Mouse (Mus musculus): ENCODE data around the gene Wnt6. TPM values are rescaled to one million over a fixed set of nuclear protein-coding genes. Genes with fewer than 3 reads are reported as not detected.
A peak's percentile ranks its signal among the peaks of the same experiment; 100 is the strongest.

Wnt6 gene
- polyA plus RNA-seq, 1 experiment from 2014 or later, result 7.0 TPM

GRCm38 (mm10) chr1:74794487-74795144 lies 22.9 kb downstream of the Wnt6 start:
- DNase-seq (ENCODE audit: low spot score), result peak; percentile 77
- Histone ChIP-seq H3K9me3 (ENCODE audit: control insufficient read depth, low read length) (no peaks in the 10 kb centered on the region), H3K4me2 (ENCODE audit: low read depth, low read length, severe bottlenecking) (peak overlapping the region; percentile 38), H3K27ac (ENCODE audit: low read depth, low read length) (no peak overlapping the region), H3K4me3 (ENCODE audit: low read depth, low read length) (peak overlapping the region; percentile 24), H3K36me3 (ENCODE audit: control insufficient read depth, insufficient read depth, low read length) (no peaks in the 10 kb centered on the region), H3K4me1 (replicated peaks; ENCODE audit: control insufficient read depth, insufficient read depth, low read length) (peaks cover 18% of the 10 kb centered on the region; the same call in 1 of the 2 replicates), H3K9ac (ENCODE audit: low read length) (no peak overlapping the region; the same call in 1 of the 2 replicates), H3K27me3 (ENCODE audit: control insufficient read depth, insufficient read depth, low read length) (peaks cover 91% of the 10 kb centered on the region)
- 1% methylated on average over 35 of the region's 38 CpGs for WGBS
- ATAC-seq (replicated peaks; ENCODE audit: low FRiP score), result 0 out of 2 replicates have a peak, but pooled peaks have one; percentile 28

DNA sequence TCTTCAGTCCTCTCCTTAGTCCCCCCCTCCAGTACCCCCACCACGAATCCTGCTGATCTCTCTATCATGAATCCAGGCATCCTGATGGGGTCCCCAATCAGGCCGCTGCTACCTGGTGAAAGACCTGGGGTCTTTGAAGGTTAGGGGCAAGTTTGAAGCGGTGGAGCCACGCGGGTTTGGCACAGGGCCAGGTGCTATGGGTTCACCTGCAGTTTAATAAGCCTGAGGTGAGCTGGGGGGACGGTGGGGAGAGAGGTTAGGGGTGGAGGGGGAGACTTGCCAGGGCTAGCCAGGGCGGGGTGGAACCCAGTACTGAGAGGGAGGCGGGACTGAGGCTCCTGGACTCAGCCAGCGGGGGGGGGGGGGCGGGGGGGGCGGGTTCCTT lies 23.4 kb downstream of the Wnt6 start:
- Histone ChIP-seq H3K4me1 (replicated peaks; ENCODE audit: control insufficient read depth, insufficient read depth, low read length) (peaks cover 18% of the 10 kb centered on the region; the same call in 1 of the 2 replicates), H3K27me3 (ENCODE audit: control insufficient read depth, insufficient read depth, low read length) (peaks cover 91% of the 10 kb centered on the region), H3K36me3 (ENCODE audit: control insufficient read depth, insufficient read depth, low read length) (no peaks in the 10 kb centered on the region), H3K9ac (ENCODE audit: low read length) (no peak overlapping the region), H3K27ac (ENCODE audit: low read depth, low read length) (no peak overlapping the region), H3K4me2 (ENCODE audit: low read depth, low read length, severe bottlenecking) (peak overlapping the region; percentile 38; the same call in 1 of the 2 replicates), H3K4me3 (ENCODE audit: low read depth, low read length) (0 out of 2 replicates have a peak overlapping the region, but pooled peaks have one; percentile 24), H3K9me3 (ENCODE audit: control insufficient read depth, low read length) (no peaks in the 10 kb centered on the region)
- 0% methylated on average over 8 of the region's 11 CpGs for WGBS
- ATAC-seq (replicated peaks; ENCODE audit: low FRiP score), result no peak
- no peak for DNase-seq (ENCODE audit: low spot score)

DNA sequence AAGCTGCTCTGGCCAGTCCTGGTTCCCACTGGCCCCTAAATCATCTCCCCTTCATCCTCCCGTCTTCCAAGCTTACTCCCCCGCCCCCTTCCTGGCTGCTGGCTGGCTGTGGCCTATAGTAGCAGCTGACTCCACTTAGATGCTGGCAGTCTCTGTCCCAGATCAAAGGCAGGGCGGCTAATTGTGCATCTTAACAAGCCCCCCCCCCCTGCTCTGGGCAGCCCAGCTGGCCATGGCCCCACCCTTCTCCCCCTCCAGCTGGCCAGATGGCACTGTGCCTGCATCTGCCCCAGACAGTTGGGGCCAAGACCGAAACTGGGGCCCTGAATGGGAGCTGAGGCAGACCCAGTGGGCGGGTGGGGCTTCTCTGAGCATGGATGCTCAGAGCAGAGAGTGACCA lies 25.8 kb downstream of the Wnt6 start:
- Histone ChIP-seq H3K4me2 (ENCODE audit: low read depth, low read length, severe bottlenecking) (no peak overlapping the region), H3K4me3 (ENCODE audit: low read depth, low read length) (no peak overlapping the region), H3K9ac (ENCODE audit: low read length) (no peak overlapping the region), H3K27ac (ENCODE audit: low read depth, low read length) (no peak overlapping the region), H3K4me1 (replicated peaks; ENCODE audit: control insufficient read depth, insufficient read depth, low read length) (peaks cover 18% of the 10 kb centered on the region), H3K36me3 (ENCODE audit: control insufficient read depth, insufficient read depth, low read length) (no peaks in the 10 kb centered on the region), H3K27me3 (ENCODE audit: control insufficient read depth, insufficient read depth, low read length) (peaks cover 89% of the 10 kb centered on the region), H3K9me3 (ENCODE audit: control insufficient read depth, low read length) (no peaks in the 10 kb centered on the region)
- ATAC-seq (replicated peaks; ENCODE audit: low FRiP score), result peak; percentile 75
- DNase-seq (ENCODE audit: low spot score), result peak; percentile 68
- 9% methylated on average over 5 of the region's 5 CpGs for WGBS

DNA sequence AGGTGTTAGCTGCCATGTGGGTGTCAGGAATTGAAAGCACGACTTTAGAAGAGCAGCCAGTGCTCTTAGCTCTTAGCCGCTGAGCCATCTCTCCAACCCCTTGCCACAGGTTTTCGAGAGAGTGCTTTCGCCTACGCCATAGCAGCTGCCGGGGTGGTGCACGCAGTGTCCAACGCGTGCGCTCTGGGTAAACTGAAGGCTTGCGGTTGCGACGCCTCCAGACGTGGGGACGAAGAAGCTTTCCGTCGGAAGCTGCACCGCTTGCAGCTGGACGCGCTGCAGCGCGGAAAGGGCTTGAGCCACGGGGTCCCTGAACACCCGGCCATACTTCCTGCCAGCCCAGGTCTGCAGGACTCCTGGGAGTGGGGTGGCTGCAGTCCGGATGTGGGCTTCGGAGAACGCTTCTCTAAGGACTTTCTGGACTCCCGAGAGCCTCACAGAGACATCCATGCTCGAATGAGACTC lies 28.8 kb downstream of the Wnt6 start:
- under 1% methylated on average over 29 of the region's 29 CpGs for WGBS

DNA sequence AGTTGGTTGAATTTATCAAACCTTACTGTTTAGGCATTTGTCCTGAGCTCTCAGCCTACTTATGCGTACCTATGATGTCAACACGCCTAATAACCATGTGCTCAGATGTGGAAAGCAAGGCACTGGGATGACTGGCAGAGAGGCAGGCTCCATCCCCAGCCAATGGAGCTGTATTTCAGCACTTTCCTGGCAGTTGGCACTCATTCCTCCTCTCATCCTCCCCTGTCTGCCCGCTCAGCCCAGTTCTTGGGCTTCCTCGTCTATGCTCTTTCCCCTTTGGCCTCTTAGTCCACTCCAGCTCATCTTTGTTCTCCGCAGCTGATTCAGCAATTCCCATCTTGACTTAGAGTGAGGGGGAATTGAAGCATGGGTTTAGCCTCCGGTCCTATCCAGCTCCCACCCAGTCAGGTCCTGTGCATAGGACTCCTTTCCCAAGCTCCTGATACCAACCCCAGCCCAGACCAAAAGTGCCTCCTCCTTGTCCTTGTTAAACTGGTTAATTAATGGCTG lies 30.0 kb downstream of the Wnt6 start:
- DNase-seq (ENCODE audit: low spot score), result no peak
- H3K9ac ChIP-seq (ENCODE audit: low read length), result no peak overlapping the region
- no peaks in the 10 kb centered on the region for H3K36me3 ChIP-seq (ENCODE audit: control insufficient read depth, insufficient read depth, low read length)
- no peak overlapping the region for H3K27ac ChIP-seq (ENCODE audit: low read depth, low read length)
- ATAC-seq (replicated peaks; ENCODE audit: low FRiP score), result no peak
- H3K4me2 ChIP-seq (ENCODE audit: low read depth, low read length, severe bottlenecking), result no peak overlapping the region
- H3K27me3 ChIP-seq (ENCODE audit: control insufficient read depth, insufficient read depth, low read length), result peaks cover 89% of the 10 kb centered on the region
- H3K4me1 ChIP-seq (replicated peaks; ENCODE audit: control insufficient read depth, insufficient read depth, low read length), result peaks cover 22% of the 10 kb centered on the region
- 11% methylated on average over 6 of the region's 6 CpGs for WGBS
- no peak overlapping the region for H3K4me3 ChIP-seq (ENCODE audit: low read depth, low read length)
- no peaks in the 10 kb centered on the region for H3K9me3 ChIP-seq (ENCODE audit: control insufficient read depth, low read length)

More for the DNA sequence above, 28.8 kb downstream of the Wnt6 start:
- no peak for ATAC-seq (replicated peaks; ENCODE audit: low FRiP score)
- Histone ChIP-seq H3K9me3 (ENCODE audit: control insufficient read depth, low read length) (no peaks in the 10 kb centered on the region), H3K4me3 (ENCODE audit: low read depth, low read length) (no peak overlapping the region; the same call in 1 of the 2 replicates), H3K4me2 (ENCODE audit: low read depth, low read length, severe bottlenecking) (peak overlapping the region; percentile 26; the same call in 1 of the 2 replicates), H3K9ac (ENCODE audit: low read length) (no peak overlapping the region), H3K4me1 (replicated peaks; ENCODE audit: control insufficient read depth, insufficient read depth, low read length) (peaks cover 15% of the 10 kb centered on the region), H3K36me3 (ENCODE audit: control insufficient read depth, insufficient read depth, low read length) (no peaks in the 10 kb centered on the region), H3K27ac (ENCODE audit: low read depth, low read length) (no peak overlapping the region), H3K27me3 (ENCODE audit: control insufficient read depth, insufficient read depth, low read length) (peaks cover 89% of the 10 kb centered on the region)
- DNase-seq (ENCODE audit: low spot score), result no peak

- Histone ChIP-seq H3K4me3 (ENCODE audit: low read depth, low read length) (peak overlapping the region; percentile 36), H3K27me3 (ENCODE audit: control insufficient read depth, insufficient read depth, low read length) (peaks cover 95% of the 10 kb centered on the region), H3K9ac (ENCODE audit: low read length) (peak overlapping the region; percentile 41), H3K36me3 (ENCODE audit: control insufficient read depth, insufficient read depth, low read length) (no peaks in the 10 kb centered on the region), H3K4me1 (replicated peaks; ENCODE audit: control insufficient read depth, insufficient read depth, low read length) (peaks cover 35% of the 10 kb centered on the region), H3K27ac (ENCODE audit: low read depth, low read length) (no peak overlapping the region), H3K4me2 (ENCODE audit: low read depth, low read length, severe bottlenecking) (peak overlapping the region; percentile 74), H3K9me3 (ENCODE audit: control insufficient read depth, low read length) (no peaks in the 10 kb centered on the region)
- DNase-seq (ENCODE audit: low spot score) (peak; percentile 83), ATAC-seq (replicated peaks; ENCODE audit: low FRiP score) (peak; percentile 53)
- WGBS, result under 1% methylated on average over 57 of the region's 57 CpGs
Measured at GRCm38 (mm10) chr1:74802795-74803656, 31.3 kb downstream of the Wnt6 start.

- DNase-seq (ENCODE audit: low spot score), result no peak
- H3K4me2 ChIP-seq (ENCODE audit: low read depth, low read length, severe bottlenecking), result no peak overlapping the region
- H3K4me1 ChIP-seq (replicated peaks; ENCODE audit: control insufficient read depth, insufficient read depth, low read length), result peaks cover 36% of the 10 kb centered on the region
- H3K9ac ChIP-seq (ENCODE audit: low read length), result no peak overlapping the region
- no peak overlapping the region for H3K27ac ChIP-seq (ENCODE audit: low read depth, low read length)
- 3% methylated on average over 10 of the region's 10 CpGs for WGBS
- H3K9me3 ChIP-seq (ENCODE audit: control insufficient read depth, low read length), result no peaks in the 10 kb centered on the region
- H3K4me3 ChIP-seq (ENCODE audit: low read depth, low read length), result no peak overlapping the region
- ATAC-seq (replicated peaks; ENCODE audit: low FRiP score), result no peak
- no peaks in the 10 kb centered on the region for H3K36me3 ChIP-seq (ENCODE audit: control insufficient read depth, insufficient read depth, low read length)
- peaks cover 90% of the 10 kb centered on the region for H3K27me3 ChIP-seq (ENCODE audit: control insufficient read depth, insufficient read depth, low read length)
Measured at GRCm38 (mm10) chr1:74804211-74804870, 32.6 kb downstream of the Wnt6 start.

DNA sequence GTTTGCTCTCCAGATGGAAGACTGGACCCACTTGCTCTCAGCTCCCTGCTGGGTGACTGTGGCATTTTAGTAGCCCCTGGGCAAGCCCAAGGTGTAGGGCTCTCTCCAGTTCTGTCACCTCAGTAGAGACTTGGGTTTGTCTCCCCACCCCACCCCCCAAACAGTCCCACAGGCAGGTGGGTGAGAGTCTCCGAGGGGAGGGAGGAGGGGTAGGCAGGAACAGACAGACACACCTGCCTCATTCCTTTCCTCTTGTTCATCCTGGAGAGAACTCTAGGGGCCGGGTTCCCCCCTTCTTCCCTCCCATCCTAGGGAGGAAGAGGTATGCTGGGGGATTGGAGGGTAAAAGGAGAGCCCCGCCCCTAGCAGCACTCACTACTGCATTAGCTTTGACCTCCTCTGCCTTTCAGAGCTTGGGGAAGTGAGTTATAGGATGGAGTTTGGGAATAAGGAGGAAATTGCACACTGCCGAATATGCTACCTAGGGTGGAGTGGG lies 33.7 kb downstream of the Wnt6 start:
- Histone ChIP-seq H3K4me2 (ENCODE audit: low read depth, low read length, severe bottlenecking) (no peak overlapping the region), H3K9me3 (ENCODE audit: control insufficient read depth, low read length) (no peaks in the 10 kb centered on the region), H3K4me1 (replicated peaks; ENCODE audit: control insufficient read depth, insufficient read depth, low read length) (peaks cover 33% of the 10 kb centered on the region), H3K27ac (ENCODE audit: low read depth, low read length) (no peak overlapping the region), H3K27me3 (ENCODE audit: control insufficient read depth, insufficient read depth, low read length) (peaks cover 80% of the 10 kb centered on the region), H3K4me3 (ENCODE audit: low read depth, low read length) (no peak overlapping the region), H3K9ac (ENCODE audit: low read length) (no peak overlapping the region), H3K36me3 (ENCODE audit: control insufficient read depth, insufficient read depth, low read length) (no peaks in the 10 kb centered on the region)
- DNase-seq (ENCODE audit: low spot score), result no peak
- 4% methylated on average over 4 of the region's 4 CpGs for WGBS
- ATAC-seq (replicated peaks; ENCODE audit: low FRiP score), result no peak
